Mouse (Mus musculus) ES-E14 (cell line): ENCODE measurements around the gene Efna5. TPM values are rescaled to one million over a fixed set of nuclear protein-coding genes. Genes with fewer than 3 reads are reported as not detected.
A peak's percentile ranks its signal among the peaks of the same experiment; 100 is the strongest.

Experiments
- DNase-seq: peaks from one replicate; pipeline ENCODE4 v3.0.0-alpha.2; 2013; ENCODE audit warnings: low read depth, low spot score
- H3K27ac ChIP-seq: 2 replicates; pipeline ENCODE4 v1.5.1; 2012; ENCODE audit warnings: low read depth, mild to moderate bottlenecking, low read length, moderate library complexity, mixed read lengths; ENCODE audit not compliant: poor library complexity, insufficient read depth, severe bottlenecking
- H3K36me3 ChIP-seq: 2 replicates; pipeline ENCODE4 v1.6.1; 2012; ENCODE audit warnings: mild to moderate bottlenecking, low read length, moderate library complexity, mixed read lengths; ENCODE audit not compliant: control insufficient read depth, poor library complexity, insufficient read depth, severe bottlenecking
- H3K4me1 ChIP-seq, 2 experiments: fragments of 150-350 bp in 1 of 2; sonication (generic) in 1 of 2; 2 replicates each; pipeline ENCODE4 v1.6.1; 2012; ENCODE audit warnings: low read length in 2 of 2, mild to moderate bottlenecking in 1 of 2, mixed read lengths in 1 of 2; ENCODE audit not compliant: control insufficient read depth in 2 of 2, insufficient read depth in 2 of 2, poor library complexity in 1 of 2
- H3K4me3 ChIP-seq, 2 experiments: fragments of 150-350 bp in 1 of 2; sonication (generic) in 1 of 2; 2 replicates each; pipeline ENCODE4 v1.5.1; 2012; ENCODE audit warnings: low read length in 2 of 2, low read depth in 1 of 2, mild to moderate bottlenecking in 1 of 2, mixed read lengths in 1 of 2; ENCODE audit not compliant: insufficient read depth in 1 of 2, poor library complexity in 1 of 2, severe bottlenecking in 1 of 2
- H3K9ac ChIP-seq: 2 replicates; pipeline ENCODE4 v1.6.1; 2012; ENCODE audit warnings: low read depth, mild to moderate bottlenecking, low read length, mixed read lengths; ENCODE audit not compliant: poor library complexity, insufficient read depth, severe bottlenecking
- H3K9me3 ChIP-seq: fragments of 150-350 bp; sonication (generic); 2 replicates; pipeline ENCODE4 v1.6.1; 2012; ENCODE audit warnings: low read depth, mild to moderate bottlenecking, low read length; ENCODE audit not compliant: control insufficient read depth, insufficient read depth
- CHD2 ChIP-seq: IDR thresholded peaks from 2 replicates; pipeline ENCODE4 v1.6.1; 2014; ENCODE audit warnings: mild to moderate bottlenecking, low read depth, low read length, inconsistent platforms
- HCFC1 ChIP-seq: IDR thresholded peaks from 2 replicates; pipeline ENCODE4 v1.6.1; 2012; ENCODE audit warnings: low read length, inconsistent platforms, borderline replicate concordance; ENCODE audit not compliant: insufficient read depth
- MAFK ChIP-seq: IDR thresholded peaks from 2 replicates; pipeline ENCODE4 v1.6.1; 2014; ENCODE audit warnings: mild to moderate bottlenecking, low read depth, low read length, inconsistent platforms; ENCODE audit not compliant: insufficient read depth
- ZC3H11A ChIP-seq: IDR thresholded peaks from 2 replicates; pipeline ENCODE4 v1.6.1; 2012; ENCODE audit warnings: low read depth, mild to moderate bottlenecking, inconsistent platforms, low read length, borderline replicate concordance
- ZNF384 ChIP-seq: IDR thresholded peaks from 2 replicates; pipeline ENCODE4 v1.6.1; 2012; ENCODE audit warnings: low read depth, low read length, inconsistent platforms
- in situ Hi-C, 2 experiments: fragments of 600-800 bp; cut with MboI; formaldehyde crosslinking; loops; one replicate each; pipeline ENCODE4 v1.15.1; 2025; ENCODE audit warnings: low sequenced_read_pairs in 2 of 2, inconsistent platforms in 1 of 2; ENCODE audit not compliant: unreplicated experiment in 2 of 2
- total RNA-seq: library from RNA; depleted of rRNA; stranded (reverse); fragments of 300-350 nt; gene quantifications from 2 replicates; pipeline ENCODE4 v1.2.3, GENCODE M21; 2012; rRNA removed

Gene Efna5
- 2.5 and 3.8 TPM in 2 replicates for total RNA-seq

- peak within 1 kb of the TSS; percentile 70 for H3K9ac ChIP-seq
- peak within 1 kb of the TSS; percentile 71 to 91 for H3K4me3 ChIP-seq
- no peaks in the 10 kb centered on the region for H3K36me3 ChIP-seq
- in situ Hi-C loops = no loop called here
- H3K27ac ChIP-seq = no peak within 1 kb of the TSS
- H3K9me3 ChIP-seq = no peaks in the 10 kb centered on the region
- DNase-seq = no peak
- H3K4me1 ChIP-seq = no peaks in the 10 kb centered on the region
- no peak for TF ChIP-seq ZC3H11A
- no peak for TF ChIP-seq HCFC1
- TF ChIP-seq CHD2 = no peak
- TF ChIP-seq ZNF384 = no peak
- TF ChIP-seq MAFK = no peak
These were observed at the start of gene Efna5 for GRCm38 (mm10) chr17:62881176-62881790. Gene Efna5, minus strand, starts transcription at chr17:62881317.

GRCm38 (mm10) chr17:62915304-62915703 is 34.2 kb upstream of the Efna5 start:
- no peak for TF ChIP-seq CHD2
- TF ChIP-seq HCFC1 = no peak
- TF ChIP-seq ZC3H11A = no peak
- no peak for TF ChIP-seq ZNF384
- no peak for TF ChIP-seq MAFK
- no peaks in the 10 kb centered on the region for H3K4me1 ChIP-seq
- no peaks in the 10 kb centered on the region for H3K36me3 ChIP-seq
- H3K27ac ChIP-seq = no peak overlapping the region
- H3K9me3 ChIP-seq = no peaks in the 10 kb centered on the region
- H3K4me3 ChIP-seq = no peak overlapping the region
- DNase-seq = no peak
- in situ Hi-C loops = no loop called here
- H3K9ac ChIP-seq = no peak overlapping the region

- no peak overlapping the region for H3K27ac ChIP-seq
- in situ Hi-C loops = no loop called here
- no peak for TF ChIP-seq MAFK
- TF ChIP-seq ZC3H11A = no peak
- no peak for TF ChIP-seq HCFC1
- no peak for TF ChIP-seq ZNF384
- TF ChIP-seq CHD2 = no peak
- H3K4me1 ChIP-seq = no peaks in the 10 kb centered on the region
- DNase-seq = no peak
- H3K4me3 ChIP-seq = no peak overlapping the region
- no peak overlapping the region for H3K9ac ChIP-seq
- no peaks in the 10 kb centered on the region for H3K36me3 ChIP-seq
- no peaks in the 10 kb centered on the region for H3K9me3 ChIP-seq
These were observed 24.8 kb upstream of the Efna5 start for GRCm38 (mm10) chr17:62905692-62906445.

- in situ Hi-C loops = no loop called here
- Histone ChIP-seq H3K4me1 (no peaks in the 10 kb centered on the region), H3K4me3 (no peak overlapping the region), H3K9me3 (no peaks in the 10 kb centered on the region), H3K9ac (no peak overlapping the region), H3K36me3 (no peaks in the 10 kb centered on the region), H3K27ac (no peak overlapping the region)
- no peak for TF ChIP-seq MAFK
- DNase-seq = no peak
These were observed 17.9 kb upstream of the Efna5 start for GRCm38 (mm10) chr17:62899066-62899465.

GRCm38 (mm10) chr17:62889991-62890390 is 8.9 kb upstream of the Efna5 start:
- Histone ChIP-seq H3K27ac (no peak overlapping the region), H3K4me3 (no peak overlapping the region), H3K9me3 (no peaks in the 10 kb centered on the region), H3K9ac (no peak overlapping the region), H3K36me3 (no peaks in the 10 kb centered on the region), H3K4me1 (no peaks in the 10 kb centered on the region)
- TF ChIP-seq ZC3H11A = no peak
- TF ChIP-seq ZNF384 = no peak
- DNase-seq = no peak
- in situ Hi-C loops = no loop called here
